Mouse (Mus musculus) macrophage (primary cell): ENCODE data around the gene Ttc24. TPM values are rescaled to one million over a fixed set of nuclear protein-coding genes. Genes with fewer than 3 reads are reported as not detected.

ENCODE experiments used
- H3K27ac ChIP-seq: fragments of 350-480 bp; formaldehyde crosslinking; 2 replicates; pipeline ENCODE4 v1.9.0; 2021
- H3K36me3 ChIP-seq: fragments of 350-480 bp; formaldehyde crosslinking; 2 replicates; pipeline ENCODE4 v1.9.0; 2021; ENCODE audit errors: inconsistent target
- H3K4me3 ChIP-seq: fragments of 350-480 bp; formaldehyde crosslinking; 2 replicates; pipeline ENCODE4 v1.9.0; 2021; ENCODE audit errors: inconsistent target
- H3K79me2 ChIP-seq: fragments of 350-480 bp; formaldehyde crosslinking; 2 replicates; pipeline ENCODE4 v1.9.0; 2021; ENCODE audit errors: inconsistent target
- WGBS: methylation state at CpG from one replicate; pipeline ENCODE4 v1.1.7; 2026; ENCODE audit warnings: inconsistent platforms; ENCODE audit not compliant: missing documents; 5-methylcytosine and 5-hydroxymethylcytosine counted together
- polyA plus RNA-seq: library from polyadenylated mRNA; stranded (reverse); fragments of 250-400 nt; gene quantifications from 3 replicates; pipeline ENCODE4 v1.2.4, GENCODE M21; 2018; ENCODE audit warnings: inconsistent platforms
- total RNA-seq, 78 experiments: library from RNA; depleted of rRNA; stranded (reverse); fragments of 250-400 nt; gene quantifications; 1 replicate in 9 of 78; 2 replicates in 24 of 78; 3 replicates in 43 of 78; 4 replicates in 2 of 78; pipeline ENCODE4 v1.2.4; 2018; ENCODE audit warnings: inconsistent platforms in 56 of 78

Gene Ttc24
- total RNA-seq (2018; cell fraction: chromatin; rRNA removed), result not detected
- total RNA-seq (2018; cell fraction: cytosol; rRNA removed), result not detected
- total RNA-seq (2018; cell fraction: nucleus; rRNA removed), result not detected
- polyA plus RNA-seq, result not detected in 3 replicates

GRCm38 (mm10) chr3:88078204-88078603 is at the start of gene Ttc24:
Ttc24 (minus strand) TSS chr3:88078304.
- 87% methylated on average over 4 of the region's 4 CpGs for WGBS
- H3K4me3 ChIP-seq, result no peak within 1 kb of the TSS
- peaks cover 4% of the 10 kb centered on the region for H3K79me2 ChIP-seq
- no peak within 1 kb of the TSS for H3K27ac ChIP-seq
- H3K36me3 ChIP-seq, result no peaks in the 10 kb centered on the region

GRCm38 (mm10) chr3:88127636-88128035 is 49.5 kb upstream of the Ttc24 start:
- Histone ChIP-seq H3K4me3 (no peak overlapping the region), H3K36me3 (no peaks in the 10 kb centered on the region), H3K79me2 (no peaks in the 10 kb centered on the region), H3K27ac (no peak overlapping the region)
- WGBS, result 46% methylated on average over 3 of the region's 3 CpGs

GRCm38 (mm10) chr3:88126181-88126580 is 48.1 kb upstream of the Ttc24 start:
- H3K4me3 ChIP-seq, result no peak overlapping the region
- 93% methylated on average over 6 of the region's 7 CpGs for WGBS
- H3K79me2 ChIP-seq, result no peaks in the 10 kb centered on the region
- no peak overlapping the region for H3K27ac ChIP-seq
- no peaks in the 10 kb centered on the region for H3K36me3 ChIP-seq

- Histone ChIP-seq H3K79me2 (no peaks in the 10 kb centered on the region), H3K27ac (no peak overlapping the region), H3K4me3 (no peak overlapping the region), H3K36me3 (no peaks in the 10 kb centered on the region)
- 85% methylated on average over 4 of the region's 4 CpGs for WGBS
Observed at GRCm38 (mm10) chr3:88125195-88125594, 47.1 kb upstream of the Ttc24 start.

GRCm38 (mm10) chr3:88121164-88122131 is 43.3 kb upstream of the Ttc24 start:
- Histone ChIP-seq H3K27ac (no peak overlapping the region), H3K4me3 (no peak overlapping the region), H3K79me2 (no peaks in the 10 kb centered on the region), H3K36me3 (no peaks in the 10 kb centered on the region)
- 98% methylated on average over 14 of the region's 14 CpGs for WGBS

DNA sequence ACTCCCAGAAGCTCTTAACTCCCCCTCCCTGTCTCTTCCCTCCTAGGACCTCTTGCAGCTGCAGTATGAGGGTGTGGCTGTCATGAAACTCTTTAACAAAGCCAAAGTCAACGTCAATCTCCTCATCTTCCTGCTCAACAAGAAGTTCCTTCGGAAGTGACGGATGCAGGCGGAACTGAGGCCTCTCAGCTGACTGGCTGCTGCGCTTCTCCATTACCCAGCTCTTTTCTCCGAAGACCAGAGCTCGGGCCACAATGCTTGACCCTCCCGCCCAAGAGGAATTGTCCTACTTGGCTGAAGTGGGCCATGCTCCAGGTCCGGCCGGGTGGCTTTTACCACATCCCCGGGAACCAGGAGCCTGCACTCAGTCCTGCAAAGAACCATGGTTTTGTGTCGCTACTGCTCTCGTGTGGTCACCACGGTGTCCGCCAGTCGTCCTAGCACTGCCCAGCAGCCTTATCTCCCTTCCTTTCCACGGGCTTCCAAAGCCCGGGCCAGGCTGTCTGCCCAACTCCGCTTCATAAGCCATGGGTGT is 42.1 kb upstream of the Ttc24 start:
- H3K4me3 ChIP-seq, result no peak overlapping the region
- no peaks in the 10 kb centered on the region for H3K79me2 ChIP-seq
- H3K27ac ChIP-seq, result no peak overlapping the region
- no peaks in the 10 kb centered on the region for H3K36me3 ChIP-seq
- 96% methylated on average over 19 of the region's 19 CpGs for WGBS

DNA sequence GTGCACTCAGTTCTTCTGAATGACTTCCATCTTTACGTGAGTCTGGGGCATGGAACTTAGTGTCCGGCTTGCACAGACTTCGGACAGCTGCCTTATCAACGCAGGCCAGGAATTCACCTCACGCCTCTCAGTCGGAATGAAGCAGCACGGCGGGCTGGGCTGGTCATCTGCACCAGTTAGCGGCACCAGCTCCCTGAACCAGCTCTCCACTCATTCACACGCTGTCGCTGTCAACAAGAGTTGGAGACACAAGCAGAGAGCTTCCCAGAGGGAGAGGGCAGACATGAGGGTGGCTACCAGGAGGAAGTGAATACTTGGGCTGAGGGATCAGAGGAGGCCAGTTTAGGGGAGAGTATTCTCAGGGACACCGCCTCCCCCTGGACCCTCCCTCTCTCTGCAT is 36.3 kb upstream of the Ttc24 start:
- H3K27ac ChIP-seq, result no peak overlapping the region
- 0 out of 2 replicates have a peak, but pooled peaks cover 4% of the 10 kb centered on the region for H3K36me3 ChIP-seq
- no peaks in the 10 kb centered on the region for H3K79me2 ChIP-seq
- H3K4me3 ChIP-seq, result no peak overlapping the region
- 97% methylated on average over 12 of the region's 12 CpGs for WGBS

DNA sequence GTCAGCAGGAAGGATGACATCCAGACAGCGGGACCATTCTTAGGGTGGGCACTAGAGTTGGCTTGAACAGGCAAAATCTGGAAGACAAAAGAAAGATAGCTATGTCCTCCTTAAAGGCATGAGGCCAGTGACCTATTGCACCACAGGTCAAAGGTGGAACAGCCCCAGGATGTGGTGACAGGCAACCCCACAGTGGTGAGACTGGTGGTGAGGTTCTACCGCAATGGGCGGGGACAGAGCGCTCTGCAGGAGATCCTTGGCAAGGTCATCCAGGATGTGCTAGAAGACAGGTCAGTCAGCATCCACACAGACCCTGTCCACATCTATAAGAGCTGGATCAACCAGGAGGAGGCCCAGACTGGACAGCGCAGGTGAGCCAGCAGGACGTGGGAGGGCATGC is 31.0 kb upstream of the Ttc24 start:
- Histone ChIP-seq H3K79me2 (no peaks in the 10 kb centered on the region), H3K4me3 (no peak overlapping the region), H3K27ac (no peak overlapping the region), H3K36me3 (no peaks in the 10 kb centered on the region)
- WGBS, result 100% methylated on average over 6 of the region's 6 CpGs

DNA sequence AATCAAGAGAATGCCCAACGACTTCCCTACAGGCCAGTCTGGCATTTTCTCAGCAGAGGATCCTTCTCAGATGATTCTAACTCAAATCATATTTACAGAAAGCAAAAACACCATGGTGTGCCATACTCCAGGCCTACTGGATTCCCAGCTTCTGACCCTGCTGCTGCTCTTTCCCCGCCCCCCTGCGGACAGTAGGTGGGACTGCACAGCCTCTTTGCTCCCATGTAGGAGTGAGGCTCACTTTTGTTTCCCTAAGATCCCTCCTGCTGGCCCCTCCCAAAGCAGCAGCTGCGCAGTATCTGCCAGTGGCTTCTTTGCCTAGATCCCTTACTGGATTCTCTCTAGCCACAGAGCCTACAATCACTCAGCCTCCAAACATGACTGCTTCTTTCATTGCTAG is 28.0 kb upstream of the Ttc24 start:
- Histone ChIP-seq H3K27ac (no peak overlapping the region), H3K79me2 (no peaks in the 10 kb centered on the region), H3K4me3 (no peak overlapping the region), H3K36me3 (no peaks in the 10 kb centered on the region)
- 100% methylated on average over 4 of the region's 4 CpGs for WGBS

DNA sequence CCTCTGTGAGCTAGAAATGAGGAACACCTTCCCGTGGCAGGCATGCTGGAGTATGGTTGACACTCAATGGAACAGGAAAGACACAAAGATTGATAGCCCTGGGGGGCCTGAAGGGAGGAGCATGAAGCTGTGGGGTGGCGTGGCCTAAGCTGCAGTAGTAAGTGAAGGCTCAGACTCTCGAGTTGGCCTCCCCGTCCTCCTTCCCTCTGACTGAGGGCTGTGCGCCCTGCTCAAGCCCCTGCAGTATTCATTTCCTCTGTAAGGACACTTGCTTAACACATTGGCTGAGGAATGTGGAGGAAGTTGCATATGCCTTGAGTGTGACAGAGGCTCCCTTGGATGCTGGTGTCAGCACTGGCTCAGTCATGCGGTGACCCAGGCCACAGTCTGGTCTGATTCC is 24.5 kb upstream of the Ttc24 start:
- no peaks in the 10 kb centered on the region for H3K79me2 ChIP-seq
- peak overlapping the region; percentile 95 for H3K27ac ChIP-seq
- H3K4me3 ChIP-seq, result no peak overlapping the region
- H3K36me3 ChIP-seq, result no peaks in the 10 kb centered on the region
- WGBS, result 12% methylated on average over 6 of the region's 6 CpGs

GRCm38 (mm10) chr3:88102196-88102595 is 24.1 kb upstream of the Ttc24 start:
- Histone ChIP-seq H3K79me2 (no peaks in the 10 kb centered on the region), H3K4me3 (no peak overlapping the region), H3K27ac (peak overlapping the region; percentile 95), H3K36me3 (no peaks in the 10 kb centered on the region)
- 67% methylated on average over 6 of the region's 6 CpGs for whole genome bisulfite sequencing

GRCm38 (mm10) chr3:88101736-88102135 is 23.6 kb upstream of the Ttc24 start:
- no peak overlapping the region for H3K4me3 ChIP-seq
- no peaks in the 10 kb centered on the region for H3K36me3 ChIP-seq
- 87% methylated on average over 7 of the region's 7 CpGs for WGBS
- no peaks in the 10 kb centered on the region for H3K79me2 ChIP-seq
- H3K27ac ChIP-seq, result peak overlapping the region; percentile 95

DNA sequence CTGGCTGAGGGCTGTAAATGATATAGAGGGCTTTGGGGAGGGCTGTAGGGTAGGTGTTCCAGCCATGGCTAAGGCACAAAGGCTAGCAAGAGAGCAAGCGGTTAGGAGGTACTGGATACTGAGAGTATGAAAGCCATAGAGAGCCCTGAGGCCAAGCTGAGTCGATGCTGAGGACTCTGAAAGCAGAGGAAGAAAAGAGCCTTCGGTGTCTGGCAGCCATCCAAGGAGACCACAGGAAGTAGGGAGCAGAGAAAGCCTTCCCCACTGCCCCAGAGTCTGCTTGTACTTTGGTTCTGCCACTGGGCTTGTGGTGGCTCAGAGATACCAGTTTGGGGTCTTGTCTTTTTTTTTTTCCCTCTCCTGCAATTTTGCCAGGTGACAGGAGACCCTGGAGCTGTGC is 22.1 kb upstream of the Ttc24 start:
- WGBS, result 52% methylated on average over 3 of the region's 3 CpGs
- no peak overlapping the region for H3K4me3 ChIP-seq
- H3K27ac ChIP-seq, result peak overlapping the region; percentile 95; the same call in 1 of the 2 replicates
- H3K79me2 ChIP-seq, result no peaks in the 10 kb centered on the region
- no peaks in the 10 kb centered on the region for H3K36me3 ChIP-seq

GRCm38 (mm10) chr3:88097666-88098065 is 19.6 kb upstream of the Ttc24 start:
- H3K27ac ChIP-seq, result peak overlapping the region; percentile 61
- WGBS, result 43% methylated on average over 6 of the region's 6 CpGs
- H3K4me3 ChIP-seq, result no peak overlapping the region
- H3K79me2 ChIP-seq, result no peaks in the 10 kb centered on the region
- 0 out of 2 replicates have a peak, but pooled peaks cover under 1% of the 10 kb centered on the region for H3K36me3 ChIP-seq

GRCm38 (mm10) chr3:88094126-88094525 is 16.0 kb upstream of the Ttc24 start:
- H3K36me3 ChIP-seq, result 0 out of 2 replicates have a peak, but pooled peaks cover 4% of the 10 kb centered on the region
- H3K79me2 ChIP-seq, result no peaks in the 10 kb centered on the region
- no peak overlapping the region for H3K27ac ChIP-seq
- 98% methylated on average over 5 of the region's 5 CpGs for WGBS
- H3K4me3 ChIP-seq, result no peak overlapping the region
